Mouse (Mus musculus) left cerebral cortex, adult 18-20 months (tissue): ENCODE data around the gene Klrg1. TPM values are rescaled to one million over a fixed set of nuclear protein-coding genes. Genes with fewer than 3 reads are reported as not detected.
A peak's percentile ranks its signal among the peaks of the same experiment; 100 is the strongest.

Experiments
- DNase-seq, 2 experiments: peaks; one replicate each; pipeline ENCODE4 v3.0.0; 2021 to 2022; ENCODE audit warnings: low spot score in 2 of 2, mixed read lengths in 1 of 2
- total RNA-seq, 2 experiments: library from RNA; stranded (reverse); gene quantifications; 2 replicates each; pipeline ENCODE4 v1.2.3; 2021

Klrg1 gene
- total RNA-seq, 2 experiments from 2014 or later: 0.23 TPM; not detected in 1

- no peak for DNase-seq
These were observed 10.4 kb upstream of the Klrg1 start for GRCm38 (mm10) chr6:122293121-122293520.

DNA sequence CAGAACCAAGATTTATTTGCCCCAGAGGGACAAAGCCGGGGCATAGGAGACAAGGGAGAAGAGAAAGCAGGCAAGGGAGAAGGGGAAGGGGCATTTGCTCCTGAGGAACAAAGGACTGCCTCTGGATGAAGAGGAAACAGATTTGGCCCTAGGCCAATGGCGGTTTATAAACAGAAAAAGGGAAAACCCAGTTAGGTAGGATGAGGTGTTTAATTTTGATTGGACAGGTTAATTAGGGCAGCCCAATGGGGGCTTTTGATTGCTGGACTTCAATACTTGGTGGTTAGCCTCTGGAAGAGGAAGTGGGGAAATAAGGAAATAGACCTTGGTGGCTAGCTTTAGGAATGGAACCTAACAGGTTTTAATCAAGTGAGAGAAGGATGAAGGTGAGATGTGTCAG is 9.5 kb upstream of the Klrg1 start:
- no peak for DNase-seq

GRCm38 (mm10) chr6:122291735-122292134 is 9.1 kb upstream of the Klrg1 start:
- no peak for DNase-seq

- no peak for DNase-seq
These were observed 8.6 kb upstream of the Klrg1 start for GRCm38 (mm10) chr6:122291264-122291663.

- no peak for DNase-seq
These were observed 7.6 kb upstream of the Klrg1 start for GRCm38 (mm10) chr6:122290253-122290652.

- no peak for DNase-seq
These were observed 6.6 kb upstream of the Klrg1 start for GRCm38 (mm10) chr6:122289313-122289712.

DNA sequence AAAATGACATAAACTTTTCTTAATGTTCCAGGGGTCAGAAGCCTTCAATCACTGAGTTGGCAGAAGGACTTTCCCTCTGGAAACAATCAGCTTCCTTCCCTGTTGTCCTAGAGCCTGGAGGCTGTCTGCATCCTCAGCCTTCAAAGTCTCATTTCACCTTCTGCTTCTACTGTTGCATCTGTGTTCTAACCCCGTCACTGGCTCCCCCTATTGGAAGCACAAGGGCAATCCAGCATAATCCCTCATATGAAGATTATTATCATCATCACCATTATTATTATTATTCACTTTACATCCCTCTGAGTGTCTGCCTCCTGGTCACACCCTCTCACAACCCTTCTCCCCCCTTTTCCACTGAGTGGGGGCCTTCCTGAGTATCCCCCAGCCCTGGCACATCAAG is 5.6 kb upstream of the Klrg1 start:
- DNase-seq: no peak

- no peak for DNase-seq
These were observed 2.1 kb upstream of the Klrg1 start for GRCm38 (mm10) chr6:122284823-122285222.

DNA sequence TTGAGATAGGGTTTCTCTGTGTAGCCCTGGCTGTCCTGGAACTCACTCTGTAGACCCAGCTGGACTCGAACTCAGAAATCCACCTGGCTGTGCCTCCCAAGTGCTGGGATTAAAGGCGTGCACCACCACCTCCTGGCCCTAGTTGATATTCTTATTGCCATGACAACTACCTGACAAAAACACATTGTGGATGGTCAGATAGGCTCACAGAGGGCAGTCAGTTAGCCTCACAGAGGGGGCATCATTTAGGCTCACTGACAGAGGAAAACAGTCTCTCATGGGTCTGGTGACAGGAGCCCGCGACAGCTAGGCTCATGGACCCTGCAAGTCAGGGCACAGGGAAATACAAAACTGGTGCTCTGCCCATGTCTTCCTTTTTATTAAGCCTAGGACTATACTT is 1.6 kb upstream of the Klrg1 start:
- DNase-seq: no peak

GRCm38 (mm10) chr6:122283429-122283828 is 747 bp upstream of the Klrg1 start:
- no peak for DNase-seq

GRCm38 (mm10) chr6:122276565-122276964 is 6.1 kb downstream of the Klrg1 start:
- no peak for DNase-seq

- no peak for DNase-seq
These were observed 8.1 kb downstream of the Klrg1 start for GRCm38 (mm10) chr6:122274546-122274945.

DNA sequence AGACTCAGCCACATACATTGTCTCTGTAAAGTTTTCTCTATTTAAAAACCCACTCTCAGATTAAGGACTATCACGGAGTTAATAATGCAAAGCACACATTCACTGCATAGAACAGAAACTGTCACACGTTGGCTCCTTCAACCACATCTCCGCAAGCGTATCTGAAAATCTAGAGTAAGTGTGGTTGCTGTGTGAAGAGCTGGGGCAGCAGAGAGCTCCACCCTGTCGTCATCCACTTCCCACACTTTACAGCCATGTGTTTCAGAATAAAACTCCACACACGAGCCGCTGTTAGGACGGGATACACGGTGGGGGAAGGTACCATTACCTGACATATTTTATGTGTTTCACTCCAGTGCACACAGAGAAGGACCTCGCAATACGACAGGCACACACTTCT is 12.5 kb downstream of the Klrg1 start:
- no peak for DNase-seq

DNA sequence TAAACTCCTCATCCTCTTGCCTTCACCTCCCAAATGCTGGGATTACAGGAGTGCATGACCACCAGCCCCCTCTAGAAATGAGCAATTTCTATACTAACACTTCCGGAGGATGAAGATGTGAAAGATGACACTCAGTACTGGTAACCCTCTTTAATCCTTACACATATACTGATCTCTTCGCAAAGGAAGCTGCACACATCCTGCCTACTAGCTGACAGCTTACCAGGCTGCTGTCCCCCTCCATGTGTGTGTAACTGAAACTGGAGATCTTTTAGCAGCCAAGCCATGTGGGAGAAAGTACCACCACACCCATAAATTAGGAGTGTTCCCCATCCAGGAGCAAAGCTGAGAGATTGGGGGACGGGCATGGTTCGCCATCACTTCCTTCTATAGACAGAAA is 13.5 kb downstream of the Klrg1 start:
- no peak for DNase-seq

- DNase-seq: peak; percentile 43 to 46
These were observed 14.1 kb downstream of the Klrg1 start for GRCm38 (mm10) chr6:122268561-122268960.

GRCm38 (mm10) chr6:122262543-122262942 is 20.1 kb downstream of the Klrg1 start:
- DNase-seq: no peak

- no peak for DNase-seq
These were observed 30.5 kb downstream of the Klrg1 start for GRCm38 (mm10) chr6:122252146-122252545.

- no peak for DNase-seq
These were observed 32.6 kb downstream of the Klrg1 start for GRCm38 (mm10) chr6:122250033-122250432.

Other genes with a start within 250 kb of the Klrg1 start
- gene M6pr, start 25.8 kb upstream of the Klrg1 start, total RNA-seq: 10 to 100 TPM; 72.9 to 79.3 TPM
- 10 to 100 TPM; 58.2 to 62.3 TPM for gene Phc1, start 57.7 kb upstream of the Klrg1 start, total RNA-seq
- gene Rimklb, start 215.9 kb upstream of the Klrg1 start, total RNA-seq: 10 to 100 TPM; 56.3 to 59.9 TPM
- under 1 TPM; 0.40 to 0.96 TPM for gene Mfap5, start 223.0 kb upstream of the Klrg1 start, total RNA-seq